Mouse (Mus musculus) gastrocnemius, postnatal 36 days (tissue): Measurements from ENCODE around the gene Irf9. TPM values are rescaled to one million over a fixed set of nuclear protein-coding genes. Genes with fewer than 3 reads are reported as not detected.

Experiments
- DNase-seq, 2 experiments: peaks; one replicate each; pipeline ENCODE4 v3.0.0; 2022
- intact Hi-C: fragments of 180-260 bp; cut with DNase I; formaldehyde crosslinking; loops from one replicate; pipeline ENCODE4 v1.15.1; 2025
- total RNA-seq, 2 experiments: library from RNA; stranded (reverse); gene quantifications; 2 replicates each; pipeline ENCODE4 v1.2.3; 2021

Irf9 gene
- total RNA-seq, 2 experiments from 2014 or later = 4.1 to 4.6 TPM

- intact Hi-C loops = no loop called here
- peak in 1 of 2 experiments; percentile 3 for DNase-seq
Observed at GRCm38 (mm10) chr14:55579511-55580496, 23.6 kb upstream of the Irf9 start.

DNA sequence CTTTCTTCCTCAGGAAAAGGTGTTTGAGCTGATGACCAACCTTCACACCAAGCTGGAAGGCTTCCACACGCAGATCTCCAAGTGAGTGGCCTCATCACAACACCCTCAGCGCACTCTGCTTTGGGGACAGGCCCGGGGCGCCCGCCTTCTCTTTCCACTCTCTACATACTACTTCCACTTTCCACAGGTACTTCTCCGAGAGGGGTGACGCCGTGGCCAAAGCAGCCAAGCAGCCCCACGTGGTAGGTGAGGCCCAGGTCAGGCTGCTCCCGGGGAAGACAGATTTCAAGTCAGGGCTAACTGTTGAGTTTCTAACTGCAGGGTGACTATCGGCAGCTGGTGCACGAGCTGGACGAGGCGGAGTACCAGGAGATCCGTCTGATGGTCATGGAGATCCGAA, 22.6 kb upstream of the Irf9 start:
- DNase-seq = peak in 1 of 2 experiments; percentile 2
- intact Hi-C loops = no loop called here

- intact Hi-C loops = no loop called here
- peak in 1 of 2 experiments; percentile 2 for DNase-seq
Observed at GRCm38 (mm10) chr14:55581981-55582681, 21.2 kb upstream of the Irf9 start.

- no peak for DNase-seq
- intact Hi-C loops = no loop called here
Observed at GRCm38 (mm10) chr14:55584303-55584701, 19.1 kb upstream of the Irf9 start.

GRCm38 (mm10) chr14:55584702-55585565, 18.4 kb upstream of the Irf9 start, which contains the start of gene Emc9:
Emc9 (minus strand) TSS chr14:55585302.
- intact Hi-C loops = no loop called here
- DNase-seq = peak; percentile 69 to 81

DNA sequence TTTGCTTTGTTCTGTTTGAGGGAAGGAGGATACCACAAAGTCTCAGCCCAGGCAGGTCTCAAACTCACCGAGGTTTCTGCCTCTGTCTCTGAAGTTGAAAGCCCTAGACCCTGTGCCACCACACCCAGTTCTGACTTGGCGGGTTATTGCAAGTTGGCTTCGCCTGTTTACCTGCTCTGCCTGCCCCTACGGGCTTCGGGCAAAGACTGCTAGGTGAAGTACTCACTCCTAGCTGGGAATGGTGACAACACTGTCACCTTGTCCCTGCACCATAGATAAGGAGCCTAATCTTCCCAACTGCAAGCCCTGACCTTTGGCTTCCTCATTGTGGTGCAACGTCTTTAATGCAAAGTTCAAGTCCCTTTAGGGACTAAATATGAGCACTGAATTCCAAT, 17.8 kb upstream of the Irf9 start:
- no peak for DNase-seq
- intact Hi-C loops = no loop called here

GRCm38 (mm10) chr14:55586149-55586548, 17.2 kb upstream of the Irf9 start:
- no peak for DNase-seq
- intact Hi-C loops = no loop called here

GRCm38 (mm10) chr14:55589271-55589670, 14.1 kb upstream of the Irf9 start:
- no peak for DNase-seq
- intact Hi-C loops = no loop called here

GRCm38 (mm10) chr14:55589771-55590448, 13.5 kb upstream of the Irf9 start:
- no peak for DNase-seq
- intact Hi-C loops = loop anchor here (5.0 kb wide), 1 partner anchor 42 kb away; no protein-coding TSS in a partner anchor

GRCm38 (mm10) chr14:55590748-55591330, 12.5 kb upstream of the Irf9 start, which contains the start of gene Psme2:
Psme2 (minus strand) TSS chr14:55591113.
- intact Hi-C loops = loop anchor here (5.0 kb wide), 1 partner anchor 41 kb away; no protein-coding TSS in a partner anchor
- DNase-seq = peak; percentile 89 to 93

DNA sequence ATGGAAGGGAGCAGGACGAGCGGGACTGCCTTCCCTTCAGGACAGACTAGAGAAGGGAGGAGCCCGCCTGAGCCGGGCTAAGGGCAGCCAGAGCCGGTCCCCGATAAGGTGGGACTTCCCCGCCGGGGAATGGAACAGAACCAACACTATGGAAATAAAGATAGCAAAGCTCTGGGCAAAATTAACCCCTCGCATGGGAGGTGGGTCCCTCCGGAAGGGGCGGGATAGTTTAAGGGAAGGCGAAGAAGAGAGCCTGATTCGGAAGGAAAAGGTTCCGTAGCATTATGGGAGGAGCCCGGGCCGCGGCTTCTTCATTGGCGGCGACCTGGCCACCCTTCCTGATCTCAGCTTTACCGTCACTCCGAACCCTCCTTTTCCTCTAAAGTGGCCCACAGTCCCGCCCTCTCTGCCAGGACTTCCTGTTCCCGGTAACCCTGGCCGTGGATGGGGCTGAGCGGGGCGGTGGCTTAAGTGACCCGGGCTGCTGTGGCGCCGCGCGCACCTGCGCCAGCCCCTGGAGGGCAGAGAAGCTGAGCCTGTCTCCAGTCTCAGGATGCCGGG, 12.0 kb upstream of the Irf9 start, which contains the start of gene Rnf31:
Gene Rnf31, plus strand, starts transcription at position 378 of the 561 bp plus-strand sequence.
- peak; percentile 91 to 93 for DNase-seq
- intact Hi-C loops = loop anchor here (5.0 kb wide), 1 partner anchor 41 kb away; no protein-coding TSS in a partner anchor

DNA sequence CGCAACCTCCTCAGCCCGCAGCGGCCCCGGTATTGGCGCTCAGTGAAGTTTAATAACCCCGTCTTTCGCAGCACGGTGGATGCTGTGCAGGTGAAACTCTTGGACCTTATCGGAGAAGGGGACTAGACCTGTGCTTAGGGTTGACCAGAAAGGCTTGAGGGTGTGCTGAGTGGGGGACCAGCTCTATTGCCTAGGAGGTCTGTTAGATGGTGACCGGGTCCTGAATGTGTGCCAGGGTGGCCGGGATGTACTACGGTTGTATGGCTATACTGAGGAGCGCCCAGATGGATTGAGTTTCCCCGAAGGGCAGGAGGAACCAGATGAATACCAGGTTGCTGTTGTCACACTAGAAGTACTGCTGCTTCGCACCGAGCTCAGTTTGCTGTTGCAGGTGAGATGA, 11.1 kb upstream of the Irf9 start:
- no peak for DNase-seq
- intact Hi-C loops = loop anchor here (5.0 kb wide), 1 partner anchor 40 kb away; no protein-coding TSS in a partner anchor

DNA sequence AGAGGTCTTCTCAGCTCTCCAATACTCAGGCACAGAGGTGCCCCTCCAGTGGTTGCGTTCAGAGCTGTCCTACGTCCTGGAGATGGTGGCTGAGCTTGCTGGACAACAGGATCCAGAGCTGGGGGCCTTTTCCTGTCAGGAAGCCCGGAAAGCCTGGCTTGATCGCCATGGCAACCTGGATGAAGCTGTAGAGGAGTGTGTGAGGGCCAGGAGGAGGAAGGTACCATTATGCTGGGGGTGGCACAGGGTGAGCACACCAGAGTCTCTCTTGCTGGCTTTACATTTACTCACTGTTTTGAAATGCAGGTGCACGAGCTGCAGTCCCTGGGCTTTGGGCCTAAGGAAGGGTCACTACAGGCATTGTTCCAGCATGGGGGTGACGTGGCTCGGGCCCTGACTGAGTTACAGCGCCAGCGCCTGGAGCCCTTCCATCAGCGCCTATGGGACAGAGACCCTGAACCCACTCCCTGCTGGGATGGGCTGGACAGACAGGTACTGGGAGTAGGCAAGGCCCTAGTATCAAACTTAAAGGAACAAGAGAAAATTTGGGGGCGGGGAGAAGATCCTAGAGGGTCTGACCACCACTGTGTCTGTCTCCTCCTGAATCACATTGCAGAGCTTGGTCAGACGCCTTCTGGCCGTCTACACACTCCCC, 7.2 kb upstream of the Irf9 start:
- intact Hi-C loops = no loop called here
- no peak for DNase-seq

GRCm38 (mm10) chr14:55598521-55599390, 4.6 kb upstream of the Irf9 start:
- intact Hi-C loops = no loop called here
- DNase-seq = no peak

DNA sequence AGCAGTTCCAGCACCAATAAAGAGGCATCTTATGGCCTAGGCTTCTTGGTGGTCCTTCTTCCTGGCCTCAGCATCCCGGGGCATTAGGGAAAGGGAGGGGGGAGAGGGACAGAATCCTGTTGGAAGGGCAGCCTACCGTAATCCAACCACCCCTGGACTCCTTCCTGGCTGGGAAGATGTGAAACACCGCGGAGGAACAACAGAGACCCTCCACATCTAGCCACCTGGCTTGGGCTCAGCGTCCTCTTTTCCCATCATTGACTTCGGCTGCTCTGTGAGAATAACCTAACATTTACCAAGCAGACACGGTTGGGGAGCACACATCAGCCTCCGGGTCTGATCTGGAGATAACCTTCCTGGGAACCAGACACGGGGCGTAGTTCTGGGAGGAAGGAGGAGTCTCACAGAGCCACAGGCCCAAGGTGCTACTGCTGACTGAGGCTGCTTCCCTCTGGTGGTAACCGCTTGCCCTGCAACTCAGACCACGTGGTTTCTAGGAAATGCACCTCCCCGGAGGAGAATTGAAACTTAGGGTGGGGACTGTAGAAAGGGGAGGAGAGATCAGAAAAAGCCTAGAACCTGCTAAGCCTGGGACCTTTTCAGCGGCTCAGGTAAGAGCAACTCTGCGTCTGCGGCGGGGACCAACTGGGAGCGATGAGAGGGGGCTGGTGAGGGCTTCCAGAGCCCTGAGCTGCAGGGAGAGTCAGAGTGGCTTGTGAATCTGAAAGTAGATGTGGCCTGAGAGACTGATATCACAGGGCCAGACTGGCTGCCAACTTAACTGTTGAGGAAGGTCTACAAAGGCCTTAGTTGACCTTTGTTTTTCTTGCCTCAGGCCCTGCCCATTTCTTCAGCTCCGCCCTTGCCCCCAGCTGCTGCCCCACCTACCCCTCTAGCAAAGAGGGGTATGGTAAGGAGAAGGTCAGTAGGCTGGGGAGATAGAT, 534 bp downstream of the Irf9 start:
- DNase-seq = peak; percentile 88 to 89

GRCm38 (mm10) chr14:55604823-55605222, 1.5 kb downstream of the Irf9 start:
- no peak for DNase-seq
- intact Hi-C loops = loop anchor here (5.0 kb wide), 1 partner anchor 43 kb away; the partner anchor contains the start of genes A730061H03Rik and Dcaf11

More for the DNA sequence above, 534 bp downstream of the Irf9 start:
- intact Hi-C loops = loop anchor here (2.0 to 5.0 kb wide), 2 partner anchors 42 to 107 kb away; partner anchors contain the start of genes A730061H03Rik and Dcaf11
